Mouse (Mus musculus) adipose tissue, adult 10 weeks (tissue): Measurements from ENCODE around the gene Olfr1495. TPM values are rescaled to one million over a fixed set of nuclear protein-coding genes. Genes with fewer than 3 reads are reported as not detected.

ENCODE experiments used
- polyA plus RNA-seq: library from polyadenylated mRNA; stranded (reverse); fragments of 350-450 nt; fragmentation: Illumina TruSeq; extraction: RNeasy Lipid Tissue Mini Kit (QIAGEN cat#74804); gene quantifications from one replicate; pipeline ENCODE4 v1.2.3, GENCODE M21; 2014; ENCODE audit warnings: low read depth, low replicate concordance

Gene Olfr1495
- not detected for polyA plus RNA-seq

GRCm38 (mm10) chr19:13764306-13764705 is at the start of gene Olfr1495:
Gene Olfr1495, plus strand, starts transcription at chr19:13764606.

GRCm38 (mm10) chr19:13722978-13723377 is 41.4 kb upstream of the Olfr1495 start, which contains the start of gene Olfr1493-ps1:
Gene Olfr1493-ps1, plus strand, starts transcription at chr19:13723278.

GRCm38 (mm10) chr19:13739428-13739827 is 25.0 kb upstream of the Olfr1495 start, which contains the start of gene Olfr1494:
Gene Olfr1494, plus strand, starts transcription at chr19:13739728.

GRCm38 (mm10) chr19:13777578-13777977 is 13.2 kb downstream of the Olfr1495 start, which contains the start of gene Olfr1496:
Gene Olfr1496, plus strand, starts transcription at chr19:13777878.

GRCm38 (mm10) chr19:13798102-13798501 is 33.7 kb downstream of the Olfr1495 start, which contains the start of gene Olfr1497:
Gene Olfr1497, minus strand, starts transcription at chr19:13798202.

GRCm38 (mm10) chr19:13819347-13819746 is 54.9 kb downstream of the Olfr1495 start, which contains the start of gene Olfr1499:
Gene Olfr1499, minus strand, starts transcription at chr19:13819447.

Other genes with a start within 250 kb of the Olfr1495 start
- gene Olfr1480, start 236.7 kb upstream of the Olfr1495 start, polyA plus RNA-seq: not detected
- not detected for gene Olfr1484, start 181.1 kb upstream of the Olfr1495 start, polyA plus RNA-seq
- not detected for gene Olfr1487, start 147.2 kb upstream of the Olfr1495 start, polyA plus RNA-seq
- not detected for gene Olfr1489, start 133.0 kb upstream of the Olfr1495 start, polyA plus RNA-seq
- not detected for gene Olfr1490, start 113.5 kb upstream of the Olfr1495 start, polyA plus RNA-seq
- not detected for gene Olfr1491, start 67.3 kb upstream of the Olfr1495 start, polyA plus RNA-seq
- gene Olfr1493-ps1, start 41.3 kb upstream of the Olfr1495 start, polyA plus RNA-seq: not detected
- gene Olfr1494, start 24.9 kb upstream of the Olfr1495 start, polyA plus RNA-seq: not detected
- not detected for gene Olfr1496, start 13.3 kb downstream of the Olfr1495 start, polyA plus RNA-seq
- not detected for gene Olfr1497, start 33.6 kb downstream of the Olfr1495 start, polyA plus RNA-seq
- not detected for gene Olfr1499, start 54.8 kb downstream of the Olfr1495 start, polyA plus RNA-seq
- not detected for gene Olfr1500, start 65.9 kb downstream of the Olfr1495 start, polyA plus RNA-seq
- not detected for gene Olfr1501, start 86.1 kb downstream of the Olfr1495 start, polyA plus RNA-seq
- gene Olfr1502, start 97.2 kb downstream of the Olfr1495 start, polyA plus RNA-seq: not detected
- gene Olfr1504, start 133.3 kb downstream of the Olfr1495 start, polyA plus RNA-seq: not detected
- gene Olfr1505, start 148.9 kb downstream of the Olfr1495 start, polyA plus RNA-seq: not detected